Mouse (Mus musculus): ENCODE data around the gene Rab29. TPM values are rescaled to one million over a fixed set of nuclear protein-coding genes. Genes with fewer than 3 reads are reported as not detected.
A peak's percentile ranks its signal among the peaks of the same experiment; 100 is the strongest.
"Not testable (repeated sequence)": the region's sequence is repeated elsewhere in the genome, so short reads cannot be mapped to it uniquely, and the experiment has no call there.

The Rab29 gene
- polyA plus RNA-seq, 1 experiment from 2014 or later = 10.7 TPM

GRCm38 (mm10) chr1:131905497-131905896 is 38.5 kb downstream of the Rab29 start:
- no peak overlapping the region for H3K4me3 ChIP-seq (ENCODE audit: low read depth, low read length)
- DNase-seq (ENCODE audit: low spot score) = no peak
- H3K9ac ChIP-seq (ENCODE audit: low read length) = no peak overlapping the region
- H3K4me2 ChIP-seq (ENCODE audit: low read depth, severe bottlenecking) = no peak overlapping the region
- H3K27me3 ChIP-seq (ENCODE audit: control insufficient read depth, insufficient read depth, low read length) = no peaks in the 10 kb centered on the region
- no peaks in the 10 kb centered on the region for H3K4me1 ChIP-seq (ENCODE audit: control insufficient read depth, insufficient read depth, low read length)
- 26% methylated on average over 1 of the region's 1 CpGs for WGBS
- H3K36me3 ChIP-seq (ENCODE audit: control insufficient read depth, insufficient read depth, low read length) = no peaks in the 10 kb centered on the region
- no peak overlapping the region for H3K27ac ChIP-seq (replicated peaks; ENCODE audit: low read depth, low read length)
- no peak for ATAC-seq (ENCODE audit: insufficient number of reproducible peaks, low FRiP score, low TSS enrichment, low read depth)
- no peaks in the 10 kb centered on the region for H3K9me3 ChIP-seq (ENCODE audit: control insufficient read depth, low read length)

- DNase-seq (ENCODE audit: low spot score) = no peak
- H3K9me3 ChIP-seq (ENCODE audit: control insufficient read depth, low read length) = no peaks in the 10 kb centered on the region
- H3K36me3 ChIP-seq (ENCODE audit: control insufficient read depth, insufficient read depth, low read length) = 0 out of 2 replicates have a peak, but pooled peaks cover 2% of the 10 kb centered on the region
- no peak overlapping the region for H3K4me3 ChIP-seq (ENCODE audit: low read depth, low read length)
- WGBS = 85% methylated on average over 3 of the region's 3 CpGs
- no peak overlapping the region for H3K9ac ChIP-seq (ENCODE audit: low read length)
- no peak overlapping the region for H3K27ac ChIP-seq (replicated peaks; ENCODE audit: low read depth, low read length)
- H3K27me3 ChIP-seq (ENCODE audit: control insufficient read depth, insufficient read depth, low read length) = no peaks in the 10 kb centered on the region
- peaks cover 4% of the 10 kb centered on the region; the same call in 1 of the 2 replicates for H3K4me1 ChIP-seq (ENCODE audit: control insufficient read depth, insufficient read depth, low read length)
- no peak for ATAC-seq (ENCODE audit: insufficient number of reproducible peaks, low FRiP score, low TSS enrichment, low read depth)
- H3K4me2 ChIP-seq (ENCODE audit: low read depth, severe bottlenecking) = no peak overlapping the region
Observed at GRCm38 (mm10) chr1:131908456-131908855, 41.4 kb downstream of the Rab29 start.

- H3K36me3 ChIP-seq (ENCODE audit: control insufficient read depth, insufficient read depth, low read length); H3K9me3 ChIP-seq (ENCODE audit: control insufficient read depth, low read length); H3K27me3 ChIP-seq (ENCODE audit: control insufficient read depth, insufficient read depth, low read length); H3K4me3 ChIP-seq (ENCODE audit: low read depth, low read length); H3K4me2 ChIP-seq (ENCODE audit: low read depth, severe bottlenecking); ATAC-seq (ENCODE audit: insufficient number of reproducible peaks, low FRiP score, low TSS enrichment, low read depth); DNase-seq (ENCODE audit: low spot score); H3K4me1 ChIP-seq (ENCODE audit: control insufficient read depth, insufficient read depth, low read length); H3K9ac ChIP-seq (ENCODE audit: low read length); H3K27ac ChIP-seq (replicated peaks; ENCODE audit: low read depth, low read length): not testable (repeated sequence)
- 84% methylated on average over 2 of the region's 2 CpGs for WGBS
Observed at GRCm38 (mm10) chr1:131909236-131909635, 42.2 kb downstream of the Rab29 start.

- Histone ChIP-seq H3K27ac (replicated peaks; ENCODE audit: low read depth, low read length) (peak within 1 kb of the TSS; percentile 97), H3K4me1 (ENCODE audit: control insufficient read depth, insufficient read depth, low read length) (peaks cover 4% of the 10 kb centered on the region; the same call in 1 of the 2 replicates), H3K4me3 (ENCODE audit: low read depth, low read length) (peak within 1 kb of the TSS; percentile 96), H3K36me3 (ENCODE audit: control insufficient read depth, insufficient read depth, low read length) (0 out of 2 replicates have a peak, but pooled peaks cover 2% of the 10 kb centered on the region), H3K4me2 (ENCODE audit: low read depth, severe bottlenecking) (peak within 1 kb of the TSS; percentile 79), H3K9ac (ENCODE audit: low read length) (peak within 1 kb of the TSS; percentile 99), H3K27me3 (ENCODE audit: control insufficient read depth, insufficient read depth, low read length) (no peaks in the 10 kb centered on the region), H3K9me3 (ENCODE audit: control insufficient read depth, low read length) (no peaks in the 10 kb centered on the region)
- DNase-seq (ENCODE audit: low spot score) (peak; percentile 98), ATAC-seq (ENCODE audit: insufficient number of reproducible peaks, low FRiP score, low TSS enrichment, low read depth) (peak; percentile 99)
- under 1% methylated on average over 31 of the region's 35 CpGs for whole genome bisulfite sequencing
Observed at GRCm38 (mm10) chr1:131910001-131910648, 43.1 kb downstream of the Rab29 start, which contains the start of gene Nucks1. TSS of gene Nucks1 (plus strand) at chr1:131910534.

- WGBS = under 1% methylated on average over 62 of the region's 88 CpGs
- H3K4me2 ChIP-seq (ENCODE audit: low read depth, severe bottlenecking) = peak overlapping the region; percentile 79
- ATAC-seq (ENCODE audit: insufficient number of reproducible peaks, low FRiP score, low TSS enrichment, low read depth) = peak; percentile 84
Observed at GRCm38 (mm10) chr1:131910674-131911558, 43.9 kb downstream of the Rab29 start.

GRCm38 (mm10) chr1:131917634-131918033 is 50.6 kb downstream of the Rab29 start:
- peaks cover 11% of the 10 kb centered on the region for H3K36me3 ChIP-seq (ENCODE audit: control insufficient read depth, insufficient read depth, low read length)
- H3K9me3 ChIP-seq (ENCODE audit: control insufficient read depth, low read length) = no peaks in the 10 kb centered on the region
- no peak overlapping the region for H3K4me2 ChIP-seq (ENCODE audit: low read depth, severe bottlenecking)
- H3K4me1 ChIP-seq (ENCODE audit: control insufficient read depth, insufficient read depth, low read length) = no peaks in the 10 kb centered on the region
- no peaks in the 10 kb centered on the region for H3K27me3 ChIP-seq (ENCODE audit: control insufficient read depth, insufficient read depth, low read length)
- H3K27ac ChIP-seq (replicated peaks; ENCODE audit: low read depth, low read length) = no peak overlapping the region
- WGBS = 88% methylated on average over 6 of the region's 6 CpGs
- H3K4me3 ChIP-seq (ENCODE audit: low read depth, low read length) = no peak overlapping the region
- ATAC-seq (ENCODE audit: insufficient number of reproducible peaks, low FRiP score, low TSS enrichment, low read depth) (no peak), DNase-seq (ENCODE audit: low spot score) (no peak)
- no peak overlapping the region for H3K9ac ChIP-seq (ENCODE audit: low read length)

More at GRCm38 (mm10) chr1:131910674-131911558, 43.9 kb downstream of the Rab29 start:
- Histone ChIP-seq H3K27ac (replicated peaks; ENCODE audit: low read depth, low read length) (peak overlapping the region; percentile 97), H3K9me3 (ENCODE audit: control insufficient read depth, low read length) (no peaks in the 10 kb centered on the region), H3K9ac (ENCODE audit: low read length) (peak overlapping the region; percentile 99), H3K27me3 (ENCODE audit: control insufficient read depth, insufficient read depth, low read length) (no peaks in the 10 kb centered on the region), H3K4me1 (ENCODE audit: control insufficient read depth, insufficient read depth, low read length) (peaks cover 4% of the 10 kb centered on the region; the same call in 1 of the 2 replicates), H3K4me3 (ENCODE audit: low read depth, low read length) (peak overlapping the region; percentile 96), H3K36me3 (ENCODE audit: control insufficient read depth, insufficient read depth, low read length) (0 out of 2 replicates have a peak, but pooled peaks cover 2% of the 10 kb centered on the region)
- DNase-seq (ENCODE audit: low spot score) = peak; percentile 86

- no peaks in the 10 kb centered on the region for H3K27me3 ChIP-seq (ENCODE audit: control insufficient read depth, insufficient read depth, low read length)
- H3K4me2 ChIP-seq (ENCODE audit: low read depth, severe bottlenecking) = no peak overlapping the region
- no peak overlapping the region for H3K4me3 ChIP-seq (ENCODE audit: low read depth, low read length)
- DNase-seq (ENCODE audit: low spot score) (no peak), ATAC-seq (ENCODE audit: insufficient number of reproducible peaks, low FRiP score, low TSS enrichment, low read depth) (no peak)
- H3K9ac ChIP-seq (ENCODE audit: low read length) = no peak overlapping the region
- peaks cover 16% of the 10 kb centered on the region for H3K36me3 ChIP-seq (ENCODE audit: control insufficient read depth, insufficient read depth, low read length)
- H3K9me3 ChIP-seq (ENCODE audit: control insufficient read depth, low read length) = no peaks in the 10 kb centered on the region
- no peak overlapping the region for H3K27ac ChIP-seq (replicated peaks; ENCODE audit: low read depth, low read length)
- 95% methylated on average over 2 of the region's 2 CpGs for WGBS
- H3K4me1 ChIP-seq (ENCODE audit: control insufficient read depth, insufficient read depth, low read length) = no peaks in the 10 kb centered on the region
Observed at GRCm38 (mm10) chr1:131919052-131919451, 52.0 kb downstream of the Rab29 start.

- no peak for DNase-seq (ENCODE audit: low spot score)
- Histone ChIP-seq H3K27ac (replicated peaks; ENCODE audit: low read depth, low read length) (no peak overlapping the region), H3K9ac (ENCODE audit: low read length) (no peak overlapping the region), H3K27me3 (ENCODE audit: control insufficient read depth, insufficient read depth, low read length) (no peaks in the 10 kb centered on the region), H3K4me1 (ENCODE audit: control insufficient read depth, insufficient read depth, low read length) (no peaks in the 10 kb centered on the region), H3K36me3 (ENCODE audit: control insufficient read depth, insufficient read depth, low read length) (peaks cover 21% of the 10 kb centered on the region), H3K9me3 (ENCODE audit: control insufficient read depth, low read length) (no peaks in the 10 kb centered on the region), H3K4me3 (ENCODE audit: low read depth, low read length) (no peak overlapping the region), H3K4me2 (ENCODE audit: low read depth, severe bottlenecking) (no peak overlapping the region)
- 97% methylated on average over 3 of the region's 3 CpGs for WGBS
- ATAC-seq (ENCODE audit: insufficient number of reproducible peaks, low FRiP score, low TSS enrichment, low read depth) = no peak
Observed at GRCm38 (mm10) chr1:131922100-131922499, 55.1 kb downstream of the Rab29 start.

All from limb, embryonic 11.5 days (tissue).